Mouse (Mus musculus) hematopoietic multipotent progenitor cell, adult 10-12 weeks (in vitro differentiated cells): ENCODE data around the gene Pole. TPM values are rescaled to one million over a fixed set of nuclear protein-coding genes. Genes with fewer than 3 reads are reported as not detected.

Experiments
- polyA plus RNA-seq: library from polyadenylated mRNA; stranded (reverse); fragments of >175 nt; gene quantifications from 2 replicates; pipeline ENCODE4 v1.2.3, GENCODE M21; 2012; ENCODE audit warnings: low replicate concordance

Gene Pole
- polyA plus RNA-seq: 3.8 and 7.2 TPM in 2 replicates

GRCm38 (mm10) chr5:110285770-110286445 is at the start of gene Pole, which contains the start of gene Pxmp2:
Pole (plus strand) TSS chr5:110286306.
Pxmp2 (minus strand) TSS chr5:110286186.

GRCm38 (mm10) chr5:110269141-110270101 is 16.7 kb upstream of the Pole start, which contains the start of gene Pgam5:
Pgam5 (minus strand) TSS chr5:110269913.

GRCm38 (mm10) chr5:110342648-110343284 is 56.7 kb downstream of the Pole start, which contains the start of gene P2rx2:
P2rx2 (minus strand) TSS chr5:110343212.

GRCm38 (mm10) chr5:110344524-110344923 is 58.4 kb downstream of the Pole start, which contains the start of gene Lrcol1:
Lrcol1 (plus strand) TSS chr5:110344730.

Other genes with a start within 250 kb of the Pole start
- gene Gm17655, start 213.8 kb upstream of the Pole start, polyA plus RNA-seq: 1.4 TPM in 1 of 2 replicates, not detected in the other
- gene Gm35315, start 191.9 kb upstream of the Pole start, polyA plus RNA-seq: 0.06 TPM in 1 of 2 replicates, not detected in the other
- 0.48 and 0.76 TPM in 2 replicates for gene Plcxd1, start 186.3 kb upstream of the Pole start, polyA plus RNA-seq
- 79.6 and 179 TPM in 2 replicates for gene Gtpbp6, start 178.1 kb upstream of the Pole start, polyA plus RNA-seq
- gene Zfp605, start 176.2 kb upstream of the Pole start, polyA plus RNA-seq: 1.1 and 1.4 TPM in 2 replicates
- 67.5 and 69.5 TPM in 2 replicates for gene Chfr, start 150.5 kb upstream of the Pole start, polyA plus RNA-seq
- 2.5 and 4.5 TPM in 2 replicates for gene Golga3, start 109.6 kb upstream of the Pole start, polyA plus RNA-seq
- 14.5 and 18.3 TPM in 2 replicates for gene Ankle2, start 55.3 kb upstream of the Pole start, polyA plus RNA-seq
- 7.5 and 16.8 TPM in 2 replicates for gene Pgam5, start 16.4 kb upstream of the Pole start, polyA plus RNA-seq
- gene Pxmp2, start 120 bp upstream of the Pole start, polyA plus RNA-seq: 5.9 and 6.0 TPM in 2 replicates
- gene P2rx2, start 56.9 kb downstream of the Pole start, polyA plus RNA-seq: not detected in 2 replicates
- not detected in 2 replicates for gene Lrcol1, start 58.4 kb downstream of the Pole start, polyA plus RNA-seq
- gene Fbrsl1, start 162.2 kb downstream of the Pole start, polyA plus RNA-seq: 129 and 422 TPM in 2 replicates